Mouse (Mus musculus) WW6 (cell line): ENCODE results near the gene Sdad1.

ENCODE experiments used
- DNase-seq: peaks from one replicate; pipeline ENCODE4 v3.0.0-alpha.2; 2013; ENCODE audit warnings: low read depth, low spot score

Gene Sdad1

GRCm38 (mm10) chr5:92240769-92241168 lies 69.5 kb downstream of the Sdad1 start:
- DNase-seq = no peak

GRCm38 (mm10) chr5:92239333-92240232 lies 70.7 kb downstream of the Sdad1 start:
- no peak for DNase-seq

GRCm38 (mm10) chr5:92234939-92235557 lies 75.2 kb downstream of the Sdad1 start:
- no peak for DNase-seq
